Mouse (Mus musculus) thymus, adult 2 months (tissue): ENCODE results near the gene Il18. TPM values are rescaled to one million over a fixed set of nuclear protein-coding genes. Genes with fewer than 3 reads are reported as not detected.

Experiments
- DNase-seq: peaks from one replicate; pipeline ENCODE4 v3.0.0; 2021
- H3K27ac ChIP-seq: fragments of 200-500 bp; 2 replicates; pipeline ENCODE4 v1.5.1; 2012; ENCODE audit warnings: low read length, control low read depth; ENCODE audit not compliant: control insufficient read depth, insufficient read depth
- H3K27me3 ChIP-seq: fragments of 200-500 bp; 2 replicates; pipeline ENCODE4 v1.6.1; 2012; ENCODE audit warnings: mild to moderate bottlenecking, low read length, moderate library complexity, mixed read lengths; ENCODE audit not compliant: control insufficient read depth, insufficient read depth
- H3K36me3 ChIP-seq: fragments of 200-500 bp; 2 replicates; pipeline ENCODE4 v1.6.1; 2012; ENCODE audit warnings: mild to moderate bottlenecking, low read length, moderate library complexity; ENCODE audit not compliant: control insufficient read depth, insufficient read depth
- H3K4me1 ChIP-seq: fragments of 200-500 bp; replicated peaks from 2 replicates; pipeline ENCODE4 v1.6.1; 2012; ENCODE audit warnings: low read length; ENCODE audit not compliant: control insufficient read depth, insufficient read depth
- H3K4me3 ChIP-seq: fragments of 200-500 bp; 2 replicates; pipeline ENCODE4 v1.5.1; 2012; ENCODE audit warnings: mild to moderate bottlenecking, low read length, control low read depth, moderate library complexity; ENCODE audit not compliant: control insufficient read depth, insufficient read depth
- CTCF ChIP-seq: fragments of 200-500 bp; IDR thresholded peaks from 2 replicates; pipeline ENCODE4 v1.5.1; 2012; ENCODE audit warnings: mild to moderate bottlenecking, control low read depth, low read length, moderate library complexity, borderline replicate concordance; ENCODE audit not compliant: control insufficient read depth, poor library complexity, insufficient read depth; ENCODE audit errors: extremely low read depth
- POLR2A ChIP-seq: fragments of 200-500 bp; IDR thresholded peaks from 2 replicates; pipeline ENCODE4 v1.6.1; 2012; ENCODE audit warnings: mild to moderate bottlenecking, low read length, control low read depth, moderate library complexity; ENCODE audit not compliant: control insufficient read depth, poor library complexity, insufficient read depth; ENCODE audit errors: extremely low read depth
- WGBS: fragments of 180-500 bp; shearing (Covaris S2); methylation state at CpG from one replicate; pipeline ENCODE4 v1.1.7; 2018; 5-methylcytosine and 5-hydroxymethylcytosine counted together
- polyA plus RNA-seq: library from polyadenylated mRNA; depleted of rRNA; stranded (reverse); fragments of >200 nt; gene quantifications from 2 replicates; pipeline ENCODE4 v1.2.3, GENCODE M21; 2012

The Il18 gene
- polyA plus RNA-seq, 1 experiment, result 5.0 TPM

DNA sequence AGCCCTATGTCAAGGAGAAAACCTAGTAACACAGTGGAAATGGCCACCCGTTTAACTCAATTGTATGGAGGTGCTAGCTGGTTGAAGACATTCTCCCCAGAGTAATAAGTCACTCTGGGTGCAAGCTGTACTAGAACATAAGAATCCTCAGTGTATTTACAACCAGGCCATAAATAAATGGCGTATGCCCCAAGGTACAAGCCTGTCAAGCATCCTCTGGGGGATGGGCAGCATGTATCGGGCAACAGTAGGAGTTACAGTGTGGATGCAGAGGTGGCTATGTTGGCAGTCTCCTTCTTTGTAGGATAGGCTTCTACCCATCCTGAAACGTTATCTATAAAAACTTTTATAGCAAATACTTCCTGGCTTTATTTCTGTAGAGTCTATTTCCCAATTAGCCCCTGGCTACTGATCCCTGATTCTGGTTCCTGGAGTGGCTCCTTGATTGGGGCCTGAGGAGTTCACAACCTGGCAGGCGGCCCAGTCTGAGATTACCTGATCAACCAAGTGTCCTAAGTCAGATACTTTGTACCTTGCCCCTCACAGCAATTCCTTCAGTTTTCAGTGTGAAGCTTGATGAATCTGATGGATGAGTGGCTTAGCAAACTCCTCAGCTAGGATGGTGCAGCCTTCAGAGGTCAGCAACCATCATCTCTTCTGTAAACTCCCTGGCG, 30.7 kb downstream of the Il18 start:
- no peak overlapping the region for H3K27ac ChIP-seq
- TF ChIP-seq POLR2A, result no peak
- TF ChIP-seq CTCF, result no peak
- H3K27me3 ChIP-seq, result no peaks in the 10 kb centered on the region

DNA sequence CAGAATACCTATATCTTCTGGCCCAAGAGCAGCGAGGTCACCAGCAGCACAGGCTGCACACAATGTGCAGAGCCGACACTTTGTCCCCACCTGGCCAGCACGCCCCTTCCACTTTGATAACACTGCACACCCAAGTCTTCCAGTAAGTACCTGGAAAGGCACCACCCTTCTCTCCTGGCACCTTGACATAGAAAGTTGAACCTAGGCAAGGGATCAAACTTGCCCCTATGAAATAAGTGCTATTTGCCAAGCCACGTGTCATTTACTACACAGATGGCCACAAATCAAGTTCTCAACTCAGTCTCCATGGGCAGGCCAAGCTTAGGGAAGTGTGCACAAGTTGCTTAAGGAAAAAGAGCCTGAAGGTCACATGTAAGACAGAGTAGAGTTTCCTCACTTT, 32.3 kb downstream of the Il18 start:
- 90% methylated on average over 4 of the region's 4 CpGs for WGBS

More for the DNA sequence above, 30.7 kb downstream of the Il18 start:
- H3K36me3 ChIP-seq, result no peaks in the 10 kb centered on the region
- 95% methylated on average over 6 of the region's 6 CpGs for WGBS
- no peak overlapping the region for H3K4me3 ChIP-seq
- no peak for DNase-seq
- no peaks in the 10 kb centered on the region for H3K4me1 ChIP-seq

GRCm38 (mm10) chr9:50590856-50591518, 36.4 kb downstream of the Il18 start:
- Histone ChIP-seq H3K4me1 (peaks cover 4% of the 10 kb centered on the region), H3K27ac (no peak overlapping the region), H3K4me3 (no peak overlapping the region), H3K36me3 (no peaks in the 10 kb centered on the region; the same call in 1 of the 2 replicates), H3K27me3 (no peaks in the 10 kb centered on the region)
- WGBS, result 50% methylated on average over 10 of the region's 10 CpGs
- no peak for DNase-seq
- TF ChIP-seq POLR2A, result no peak
- TF ChIP-seq CTCF, result no peak

More for the DNA sequence above, 32.3 kb downstream of the Il18 start:
- Histone ChIP-seq H3K4me3 (no peak overlapping the region), H3K36me3 (no peaks in the 10 kb centered on the region), H3K4me1 (peaks cover 4% of the 10 kb centered on the region), H3K27ac (no peak overlapping the region), H3K27me3 (no peaks in the 10 kb centered on the region)
- no peak for TF ChIP-seq CTCF
- TF ChIP-seq POLR2A, result no peak
- no peak for DNase-seq

- Histone ChIP-seq H3K27ac (no peak overlapping the region), H3K4me1 (peaks cover 4% of the 10 kb centered on the region), H3K36me3 (peaks cover 17% of the 10 kb centered on the region), H3K4me3 (no peak overlapping the region), H3K27me3 (no peaks in the 10 kb centered on the region)
- no peak for DNase-seq
- TF ChIP-seq POLR2A (no peak), CTCF (no peak)
- WGBS, result 94% methylated on average over 9 of the region's 9 CpGs
Measured at GRCm38 (mm10) chr9:50592955-50593354, 38.3 kb downstream of the Il18 start.

DNA sequence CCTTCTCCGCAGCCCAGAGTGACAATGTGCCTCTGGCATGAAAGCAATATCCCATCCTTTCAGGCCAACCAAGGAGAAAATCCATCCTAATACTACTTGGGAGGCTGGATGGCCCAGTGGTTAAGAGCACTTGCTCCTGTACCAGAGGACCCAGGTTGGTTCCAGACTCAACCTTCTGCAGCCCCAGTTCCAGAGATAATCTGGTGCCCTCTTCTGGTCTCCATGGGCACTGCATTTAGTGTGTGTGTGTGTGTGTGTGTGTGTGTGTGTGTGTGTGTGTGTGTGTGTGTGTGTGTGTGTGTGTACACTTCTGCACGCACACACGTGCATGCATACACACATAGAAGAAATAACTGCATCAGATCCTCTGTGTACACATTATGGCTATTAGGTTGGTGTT, 38.9 kb downstream of the Il18 start:
- no peak overlapping the region for H3K4me3 ChIP-seq

GRCm38 (mm10) chr9:50594794-50595417, 40.3 kb downstream of the Il18 start:
- Histone ChIP-seq H3K36me3 (peaks cover 33% of the 10 kb centered on the region), H3K4me1 (peaks cover 4% of the 10 kb centered on the region), H3K4me3 (no peak overlapping the region), H3K27me3 (no peaks in the 10 kb centered on the region), H3K27ac (no peak overlapping the region)
- DNase-seq, result no peak
- TF ChIP-seq POLR2A, result no peak
- TF ChIP-seq CTCF, result no peak
- 91% methylated on average over 12 of the region's 12 CpGs for WGBS

More for the DNA sequence above, 38.9 kb downstream of the Il18 start:
- Histone ChIP-seq H3K27me3 (no peaks in the 10 kb centered on the region), H3K27ac (no peak overlapping the region), H3K36me3 (peaks cover 23% of the 10 kb centered on the region), H3K4me1 (peaks cover 4% of the 10 kb centered on the region)
- TF ChIP-seq CTCF (no peak), POLR2A (no peak)
- peak; percentile 45 for DNase-seq
- WGBS, result 73% methylated on average over 3 of the region's 3 CpGs
